18 mouse cellular contexts compared by ENCODE assay signal in genomic region chr13:105002831-105003157, GRCm38 (mm10). TPM values are rescaled to one million over a fixed set of nuclear protein-coding genes. Genes with fewer than 3 reads are reported as not detected.
DNase-seq lines count a peak whose midpoint lies in the region; ATAC-seq and TF ChIP-seq lines count a peak whose summit lies in the region.
"Had no signal": no experiment of that assay in that cellular context is flagged by ENCODE, and none has a peak within 500 bp of the region (broad histone marks: within the 10 kb centered on the region; RNA-seq: fewer than 3 reads in every experiment).

No protein-coding gene starts in this region.

- no peak for ATAC-seq in forebrain, embryonic 16.5 days
- no peak for ATAC-seq in forebrain, embryonic 12.5 days (ENCODE audit: low FRiP score)
- ATAC-seq in hindbrain, postnatal 0 days = no peak
- peak; percentile 52 for ATAC-seq in midbrain, embryonic 15.5 days (replicated peaks)
- no peak for ATAC-seq in midbrain, embryonic 11.5 days (ENCODE audit: low FRiP score)
- no peak for ATAC-seq in intestine, embryonic 16.5 days
- ATAC-seq: inflammation-experienced regulatory T-cells, adult 6 months had no signal

- peak overlapping the region; percentile 34 for H3K27ac ChIP-seq in forebrain, embryonic 16.5 days (ENCODE audit: low read length)
- H3K27ac ChIP-seq in forebrain, embryonic 12.5 days = no peak overlapping the region
- H3K27ac ChIP-seq in hindbrain, postnatal 0 days = peak overlapping the region; percentile 72
- no peak overlapping the region for H3K27ac ChIP-seq in hindbrain, embryonic 10.5 days
- no peak overlapping the region for H3K27ac ChIP-seq in midbrain, embryonic 15.5 days
- H3K27ac ChIP-seq in midbrain, embryonic 11.5 days (ENCODE audit: low read depth, low read length) = no peak overlapping the region
- no peak overlapping the region for H3K27ac ChIP-seq in intestine, embryonic 16.5 days (ENCODE audit: low read length)
- H3K27ac ChIP-seq: forebrain, embryonic 10.5 days; heart, embryonic 10.5 days; hindbrain, embryonic 12.5 days had no signal

- H3K27me3 ChIP-seq in forebrain, embryonic 16.5 days (replicated peaks; ENCODE audit: control insufficient read depth, insufficient read depth, low read length) = no peaks in the 10 kb centered on the region
- H3K27me3 ChIP-seq in forebrain, embryonic 12.5 days = no peaks in the 10 kb centered on the region
- H3K27me3 ChIP-seq in hindbrain, postnatal 0 days (ENCODE audit: insufficient read depth, low read length) = no peaks in the 10 kb centered on the region
- H3K27me3 ChIP-seq in hindbrain, embryonic 10.5 days (ENCODE audit: insufficient read depth, poor library complexity, severe bottlenecking) = no peaks in the 10 kb centered on the region
- H3K27me3 ChIP-seq in midbrain, embryonic 15.5 days (replicated peaks) = no peaks in the 10 kb centered on the region
- H3K27me3 ChIP-seq in midbrain, embryonic 11.5 days (ENCODE audit: control insufficient read depth, insufficient read depth, low read length) = no peaks in the 10 kb centered on the region
- no peaks in the 10 kb centered on the region for H3K27me3 ChIP-seq in intestine, embryonic 16.5 days (replicated peaks; ENCODE audit: control insufficient read depth, insufficient read depth, low read length)
- H3K27me3 ChIP-seq: hindbrain, embryonic 12.5 days had no signal

- H3K9ac ChIP-seq in forebrain, embryonic 16.5 days (replicated peaks; ENCODE audit: low read depth, low read length) = no peak overlapping the region
- no peak overlapping the region for H3K9ac ChIP-seq in forebrain, embryonic 12.5 days
- no peak overlapping the region for H3K9ac ChIP-seq in hindbrain, postnatal 0 days (replicated peaks; ENCODE audit: low read length)
- H3K9ac ChIP-seq in midbrain, embryonic 15.5 days = no peak overlapping the region
- no peak overlapping the region for H3K9ac ChIP-seq in midbrain, embryonic 11.5 days (ENCODE audit: low read length)
- H3K9ac ChIP-seq in intestine, embryonic 16.5 days (ENCODE audit: low read depth, low read length) = no peak overlapping the region
- H3K9ac ChIP-seq: hindbrain, embryonic 12.5 days had no signal

- DNase-seq in hindbrain, postnatal 0 days (ENCODE audit: low spot score) = no peak
- DNase-seq in hindbrain, embryonic 10.5 days (ENCODE audit: low spot score) = no peak
- no peak for DNase-seq in midbrain, embryonic 11.5 days (ENCODE audit: low spot score, missing footprints)
- DNase-seq: adrenal gland, adult 2 months; adrenal gland, postnatal 25 days; gastrocnemius, postnatal 10 days; heart, adult 18-20 months; heart, postnatal 14 days; kidney, adult 11 months had no signal

- 75% methylated on average over 2 of the region's 2 CpGs for WGBS in forebrain, embryonic 16.5 days
- 74% methylated on average over 2 of the region's 2 CpGs for WGBS in forebrain, embryonic 12.5 days
- WGBS in hindbrain, postnatal 0 days = 44% methylated on average over 2 of the region's 2 CpGs
- 64% methylated on average over 2 of the region's 2 CpGs for WGBS in hindbrain, embryonic 10.5 days
- WGBS in midbrain, embryonic 15.5 days = 47% methylated on average over 2 of the region's 2 CpGs
- WGBS in midbrain, embryonic 11.5 days = 56% methylated on average over 2 of the region's 2 CpGs
- 71% methylated on average over 2 of the region's 2 CpGs for WGBS in intestine, embryonic 16.5 days

- no peaks in the 10 kb centered on the region for H3K36me3 ChIP-seq in forebrain, embryonic 16.5 days (ENCODE audit: control insufficient read depth, insufficient read depth)
- H3K36me3 ChIP-seq in forebrain, embryonic 12.5 days (replicated peaks) = no peaks in the 10 kb centered on the region
- no peaks in the 10 kb centered on the region for H3K36me3 ChIP-seq in hindbrain, postnatal 0 days (ENCODE audit: insufficient read depth, low read length)
- H3K36me3 ChIP-seq in hindbrain, embryonic 10.5 days = no peaks in the 10 kb centered on the region
- no peaks in the 10 kb centered on the region for H3K36me3 ChIP-seq in midbrain, embryonic 15.5 days (replicated peaks)
- no peaks in the 10 kb centered on the region for H3K36me3 ChIP-seq in midbrain, embryonic 11.5 days (ENCODE audit: control insufficient read depth, insufficient read depth, low read length)
- H3K36me3 ChIP-seq in intestine, embryonic 16.5 days (ENCODE audit: control insufficient read depth, insufficient read depth, low read length) = no peaks in the 10 kb centered on the region
- H3K36me3 ChIP-seq: forebrain, embryonic 10.5 days; heart, embryonic 10.5 days; hindbrain, embryonic 12.5 days had no signal

- TF ChIP-seq CTCF in hindbrain, postnatal 0 days (IDR thresholded peaks at IDR 0.05; ENCODE audit: low read depth) = no peak

- no peak overlapping the region for H3K4me2 ChIP-seq in forebrain, embryonic 16.5 days (ENCODE audit: low read length)
- H3K4me2 ChIP-seq in forebrain, embryonic 12.5 days = no peak overlapping the region
- H3K4me2 ChIP-seq in hindbrain, postnatal 0 days (ENCODE audit: low read depth, low read length) = no peak overlapping the region
- H3K4me2 ChIP-seq in midbrain, embryonic 15.5 days = no peak overlapping the region
- H3K4me2 ChIP-seq in midbrain, embryonic 11.5 days = no peak overlapping the region
- H3K4me2 ChIP-seq in intestine, embryonic 16.5 days (ENCODE audit: low read depth, low read length) = no peak overlapping the region
- H3K4me2 ChIP-seq: hindbrain, embryonic 12.5 days had no signal

- H3K9me3 ChIP-seq in forebrain, embryonic 16.5 days (ENCODE audit: control insufficient read depth, low read length) = no peaks in the 10 kb centered on the region
- no peaks in the 10 kb centered on the region for H3K9me3 ChIP-seq in forebrain, embryonic 12.5 days
- no peaks in the 10 kb centered on the region for H3K9me3 ChIP-seq in hindbrain, postnatal 0 days (ENCODE audit: low read length)
- H3K9me3 ChIP-seq in hindbrain, embryonic 10.5 days = no peaks in the 10 kb centered on the region
- no peaks in the 10 kb centered on the region for H3K9me3 ChIP-seq in midbrain, embryonic 15.5 days
- H3K9me3 ChIP-seq in midbrain, embryonic 11.5 days (ENCODE audit: control insufficient read depth, low read length) = no peaks in the 10 kb centered on the region
- no peaks in the 10 kb centered on the region for H3K9me3 ChIP-seq in intestine, embryonic 16.5 days (ENCODE audit: control insufficient read depth, low read length)
- H3K9me3 ChIP-seq: forebrain, embryonic 10.5 days; heart, embryonic 10.5 days; hindbrain, embryonic 12.5 days had no signal

- H3K4me3 ChIP-seq in forebrain, embryonic 16.5 days (replicated peaks; ENCODE audit: low read length) = no peak overlapping the region
- no peak overlapping the region for H3K4me3 ChIP-seq in forebrain, embryonic 12.5 days (replicated peaks)
- H3K4me3 ChIP-seq in hindbrain, postnatal 0 days (ENCODE audit: low read length) = no peak overlapping the region
- H3K4me3 ChIP-seq in hindbrain, embryonic 10.5 days = no peak overlapping the region
- no peak overlapping the region for H3K4me3 ChIP-seq in midbrain, embryonic 15.5 days
- no peak overlapping the region for H3K4me3 ChIP-seq in midbrain, embryonic 11.5 days (ENCODE audit: low read depth, low read length)
- H3K4me3 ChIP-seq in intestine, embryonic 16.5 days (ENCODE audit: low read length) = no peak overlapping the region
- H3K4me3 ChIP-seq: erythroblast, embryonic 14.5 days; forebrain, embryonic 10.5 days; heart, embryonic 10.5 days; hindbrain, embryonic 12.5 days had no signal

- peaks cover 13% of the 10 kb centered on the region for H3K4me1 ChIP-seq in forebrain, embryonic 16.5 days (replicated peaks; ENCODE audit: control insufficient read depth, insufficient read depth, low read length)
- no peaks in the 10 kb centered on the region for H3K4me1 ChIP-seq in forebrain, embryonic 12.5 days
- no peaks in the 10 kb centered on the region for H3K4me1 ChIP-seq in hindbrain, postnatal 0 days (ENCODE audit: insufficient read depth, low read length)
- H3K4me1 ChIP-seq in hindbrain, embryonic 10.5 days (replicated peaks) = no peaks in the 10 kb centered on the region
- peaks cover 9% of the 10 kb centered on the region for H3K4me1 ChIP-seq in midbrain, embryonic 15.5 days
- no peaks in the 10 kb centered on the region for H3K4me1 ChIP-seq in midbrain, embryonic 11.5 days (ENCODE audit: control insufficient read depth, insufficient read depth, low read length)
- no peaks in the 10 kb centered on the region for H3K4me1 ChIP-seq in intestine, embryonic 16.5 days (ENCODE audit: control insufficient read depth, insufficient read depth, low read length)
- H3K4me1 ChIP-seq: forebrain, embryonic 10.5 days; heart, embryonic 10.5 days; hindbrain, embryonic 12.5 days had no signal

RNA-seq across cellular contexts. Expression of gene Rgs7bp, which starts 51.9 kb away (rescaled TPM):
- 6.0 and 6.8 TPM in 2 replicates for polyA plus RNA-seq in forebrain, embryonic 16.5 days (2015; fragmentation: Nextera tagmentation; extraction: Ambion mirVana)
- polyA plus RNA-seq in forebrain, embryonic 12.5 days (2016; fragmentation: Nextera tagmentation; extraction: Ambion mirVana) = 1.5 and 1.7 TPM in 2 replicates
- 18.5 and 19.8 TPM in 2 replicates for total RNA-seq in hindbrain, postnatal 0 days (2014; rRNA removed)
- 11.6 and 11.8 TPM in 2 replicates for polyA plus RNA-seq in hindbrain, postnatal 0 days (2015; fragmentation: Nextera tagmentation; extraction: Ambion mirVana)
- polyA plus RNA-seq in hindbrain, embryonic 10.5 days (2016; fragmentation: Nextera tagmentation; extraction: Ambion mirVana) = 0.66 and 1.0 TPM in 2 replicates
- 4.5 and 5.0 TPM in 2 replicates for polyA plus RNA-seq in midbrain, embryonic 15.5 days (2015; fragmentation: Nextera tagmentation; extraction: Ambion mirVana)
- 0.82 and 1.0 TPM in 2 replicates for polyA plus RNA-seq in midbrain, embryonic 11.5 days (2014; fragmentation: Nextera tagmentation; extraction: Ambion mirVana)
- 2.1 and 2.2 TPM in 2 replicates for polyA plus RNA-seq in intestine, embryonic 16.5 days (2015; fragmentation: Nextera tagmentation; extraction: Ambion mirVana)
- polyA plus RNA-seq: erythroblast, embryonic 14.5 days had no signal

Comparison
In these comparisons a context has a peak if more than half of its experiments do, and no peak if none do; other contexts are left out.
1. H3K27ac ChIP-seq: peak in forebrain, embryonic 16.5 days (single experiment) and hindbrain, postnatal 0 days (single experiment); none in forebrain, embryonic 12.5 days (single experiment), hindbrain, embryonic 10.5 days (single experiment), midbrain, embryonic 15.5 days (single experiment), midbrain, embryonic 11.5 days (single experiment) and intestine, embryonic 16.5 days (single experiment).